Mouse (Mus musculus) midbrain, postnatal 0 days (tissue): Measurements from ENCODE around the gene Wdr43. TPM values are rescaled to one million over a fixed set of nuclear protein-coding genes. Genes with fewer than 3 reads are reported as not detected.

Source experiments
- ATAC-seq: fragments of 200-750 bp; cut with Nextera tagmentation; 2 replicates; pipeline ENCODE4 v1.8.0; 2017; ENCODE audit warnings: moderate number of reproducible peaks, mild to moderate bottlenecking, moderate TSS enrichment, moderate library complexity; ENCODE audit not compliant: low FRiP score
- DNase-seq: peaks from one replicate; pipeline ENCODE4 v3.0.0-alpha.2; 2015; ENCODE audit warnings: low spot score
- H3K27ac ChIP-seq: fragments of 300-500 bp; sonication (generic); 2 replicates; pipeline ENCODE4 v1.5.1; 2014; ENCODE audit warnings: low read depth, mild to moderate bottlenecking, low read length, mixed read lengths
- H3K27me3 ChIP-seq: fragments of 300-500 bp; sonication (generic); 2 replicates; pipeline ENCODE4 v1.6.1; 2014; ENCODE audit warnings: low read length, control low read depth, mixed read lengths; ENCODE audit not compliant: insufficient read depth
- H3K36me3 ChIP-seq: fragments of 300-500 bp; sonication (generic); 2 replicates; pipeline ENCODE4 v1.6.1; 2014; ENCODE audit warnings: low read length, control low read depth, mixed read lengths; ENCODE audit not compliant: insufficient read depth
- H3K4me1 ChIP-seq: fragments of 300-500 bp; sonication (generic); 2 replicates; pipeline ENCODE4 v1.6.1; 2014; ENCODE audit warnings: mild to moderate bottlenecking, control low read depth, antibody characterized with exemption, low read length, mixed read lengths; ENCODE audit not compliant: insufficient read depth
- H3K4me2 ChIP-seq: fragments of 300-500 bp; sonication (generic); 2 replicates; pipeline ENCODE4 v1.6.1; 2014; ENCODE audit warnings: low read depth, mild to moderate bottlenecking, low read length, mixed read lengths; ENCODE audit not compliant: poor library complexity, severe bottlenecking
- H3K4me3 ChIP-seq: fragments of 300-500 bp; sonication (generic); 2 replicates; pipeline ENCODE4 v1.5.1; 2014; ENCODE audit warnings: low read depth, mild to moderate bottlenecking, low read length, moderate library complexity
- H3K9ac ChIP-seq: fragments of 300-500 bp; sonication (generic); replicated peaks from 2 replicates; pipeline ENCODE4 v1.6.1; 2014; ENCODE audit warnings: mild to moderate bottlenecking, low read length, moderate library complexity, mixed read lengths; ENCODE audit not compliant: poor library complexity, severe bottlenecking
- H3K9me3 ChIP-seq: fragments of 300-500 bp; sonication (generic); 2 replicates; pipeline ENCODE4 v1.6.1; 2016; ENCODE audit warnings: low read length, control low read depth
- CTCF ChIP-seq: IDR thresholded peaks from 2 replicates; pipeline ENCODE4 v1.5.1; 2016; ENCODE audit warnings: antibody characterized with exemption, mild to moderate bottlenecking
- WGBS: fragments of 180-500 bp; shearing (Covaris S2); extraction: QIAGEN DNeasy Blood & Tissue Kit; methylation state at CpG from one replicate; pipeline ENCODE4 v1.1.7; 2014; 5-methylcytosine and 5-hydroxymethylcytosine counted together
- polyA plus RNA-seq: library from polyadenylated mRNA; unstranded; fragments of >200 nt; fragmentation: Nextera tagmentation; extraction: Ambion mirVana; gene quantifications from 2 replicates; pipeline ENCODE4 v1.2.1, GENCODE M21; 2015
- total RNA-seq: library from RNA; depleted of rRNA; stranded (reverse); fragments of >200 nt; gene quantifications from 2 replicates; pipeline ENCODE4 v1.2.3, GENCODE M21; 2014

Gene Wdr43
- total and polyA plus RNA-seq, 2 experiments from 2014 or later: 36.5 to 87.3 TPM

DNA sequence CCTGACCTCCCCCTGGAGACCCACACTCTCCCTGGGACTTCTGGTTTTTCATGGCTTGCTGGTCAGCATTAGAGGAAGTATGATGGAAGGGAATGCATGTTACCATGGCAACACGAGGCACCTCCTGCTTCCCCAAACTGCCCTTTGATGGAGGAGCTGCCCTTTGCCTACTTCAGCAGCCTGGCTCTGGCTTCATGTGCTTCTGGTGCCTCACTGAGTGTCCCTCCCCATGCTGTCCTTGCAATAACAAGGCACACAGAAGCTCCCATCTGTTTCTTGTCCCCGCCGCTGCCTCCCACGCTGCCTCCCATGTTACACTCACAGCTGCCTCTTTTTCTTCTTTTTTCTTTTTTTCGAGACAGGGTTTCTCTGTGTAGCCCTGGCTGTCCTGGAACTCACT lies 77.6 kb downstream of the Wdr43 start:
- no peak for TF ChIP-seq CTCF
- Histone ChIP-seq H3K9ac (no peak overlapping the region), H3K4me1 (peaks cover 3% of the 10 kb centered on the region; the same call in 1 of the 2 replicates), H3K27me3 (no peaks in the 10 kb centered on the region), H3K9me3 (peaks cover 7% of the 10 kb centered on the region; the same call in 1 of the 2 replicates), H3K4me3 (no peak overlapping the region), H3K27ac (no peak overlapping the region), H3K4me2 (no peak overlapping the region), H3K36me3 (no peaks in the 10 kb centered on the region)
- WGBS: 42% methylated on average over 5 of the region's 5 CpGs
- ATAC-seq (no peak), DNase-seq (peak; percentile 38)

DNA sequence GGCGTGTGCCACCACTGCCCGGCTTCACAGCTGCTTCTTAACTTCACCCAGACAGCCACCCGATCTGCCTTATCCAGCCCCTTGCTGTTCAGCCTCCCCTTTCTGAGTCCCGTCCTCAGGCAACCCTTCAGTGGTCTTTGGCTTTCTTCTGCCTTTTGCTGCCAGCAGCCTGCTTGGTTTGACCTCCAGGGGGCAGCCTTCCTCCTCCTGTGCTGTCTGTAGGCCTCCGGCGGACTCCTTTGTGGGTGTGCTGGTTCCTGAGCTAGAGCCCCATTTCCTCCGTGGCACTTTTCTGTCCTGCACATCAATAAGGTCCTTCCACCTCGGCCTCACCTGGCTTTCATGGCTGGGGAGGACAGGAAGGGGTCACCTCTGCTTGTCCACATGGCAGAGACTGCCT lies 78.1 kb downstream of the Wdr43 start:
- H3K27ac ChIP-seq: no peak overlapping the region
- H3K36me3 ChIP-seq: no peaks in the 10 kb centered on the region
- no peak for ATAC-seq
- H3K4me3 ChIP-seq: no peak overlapping the region
- H3K9ac ChIP-seq: no peak overlapping the region
- peak; percentile 41 for TF ChIP-seq CTCF
- peaks cover 3% of the 10 kb centered on the region; the same call in 1 of the 2 replicates for H3K9me3 ChIP-seq
- no peak overlapping the region for H3K4me2 ChIP-seq
- DNase-seq: no peak
- peaks cover 3% of the 10 kb centered on the region; the same call in 1 of the 2 replicates for H3K4me1 ChIP-seq
- 54% methylated on average over 8 of the region's 8 CpGs for WGBS
- no peaks in the 10 kb centered on the region for H3K27me3 ChIP-seq

DNA sequence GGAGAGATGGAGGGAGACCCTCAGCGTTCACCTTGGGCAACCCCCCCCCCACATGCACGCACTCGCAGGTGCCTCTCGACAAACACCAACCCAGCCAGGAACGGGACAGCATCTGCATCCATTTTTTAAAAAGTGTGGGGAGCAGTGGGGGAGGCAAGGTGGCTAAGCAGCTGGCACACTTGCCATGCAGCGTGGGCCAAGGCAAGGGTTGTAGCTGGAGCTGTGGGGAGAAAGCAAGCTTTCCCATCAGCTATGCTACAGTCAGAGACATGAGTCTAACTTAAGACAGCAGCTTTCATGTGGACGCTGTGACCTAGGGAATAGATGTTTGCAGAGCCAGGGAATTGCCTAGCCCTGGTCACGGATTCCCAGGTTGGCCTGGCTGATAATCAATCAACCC lies 79.5 kb downstream of the Wdr43 start:
- H3K4me3 ChIP-seq: no peak overlapping the region
- DNase-seq (no peak), ATAC-seq (no peak)
- TF ChIP-seq CTCF: no peak
- 93% methylated on average over 8 of the region's 8 CpGs for WGBS
- no peak overlapping the region for H3K9ac ChIP-seq
- H3K27me3 ChIP-seq: no peaks in the 10 kb centered on the region
- 0 out of 2 replicates have a peak, but pooled peaks cover 3% of the 10 kb centered on the region for H3K9me3 ChIP-seq
- no peaks in the 10 kb centered on the region for H3K36me3 ChIP-seq
- no peak overlapping the region for H3K27ac ChIP-seq
- H3K4me2 ChIP-seq: no peak overlapping the region
- H3K4me1 ChIP-seq: peaks cover 3% of the 10 kb centered on the region; the same call in 1 of the 2 replicates

DNA sequence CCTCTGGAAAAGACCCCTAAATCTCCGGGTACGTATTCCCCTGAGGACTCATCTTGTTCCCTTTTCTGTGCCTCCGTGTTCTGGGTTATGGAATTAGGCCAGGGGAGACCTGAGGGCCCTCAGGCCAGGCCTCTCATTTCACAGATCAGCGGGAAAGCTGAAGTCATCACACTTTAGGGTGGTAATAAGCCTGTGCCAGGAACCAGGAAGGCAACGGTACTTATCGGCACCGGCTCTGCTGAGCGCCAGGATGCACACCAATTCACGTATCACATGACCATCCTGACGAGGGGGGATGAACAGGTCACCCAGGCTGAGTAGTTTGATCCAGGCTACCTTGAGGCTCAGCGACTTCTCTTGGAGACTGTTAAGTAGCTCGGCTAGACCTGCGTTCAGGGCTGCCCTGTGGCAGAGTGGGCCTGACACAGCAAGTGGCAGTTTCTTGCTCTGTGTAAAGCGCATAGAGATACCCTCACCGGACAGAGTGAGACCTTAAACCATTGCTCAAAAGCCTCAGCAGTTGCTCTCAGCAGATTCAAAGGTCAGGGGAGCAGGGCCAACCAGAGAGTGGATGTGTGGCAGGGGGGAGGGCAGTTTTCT lies 80.1 kb downstream of the Wdr43 start:
- H3K9me3 ChIP-seq: 0 out of 2 replicates have a peak, but pooled peaks cover 3% of the 10 kb centered on the region
- no peaks in the 10 kb centered on the region for H3K27me3 ChIP-seq
- DNase-seq (no peak), ATAC-seq (no peak)
- peaks cover 3% of the 10 kb centered on the region; the same call in 1 of the 2 replicates for H3K4me1 ChIP-seq
- no peaks in the 10 kb centered on the region for H3K36me3 ChIP-seq
- no peak overlapping the region for H3K9ac ChIP-seq
- H3K4me2 ChIP-seq: no peak overlapping the region
- H3K27ac ChIP-seq: no peak overlapping the region
- TF ChIP-seq CTCF: no peak
- WGBS: 81% methylated on average over 15 of the region's 15 CpGs
- H3K4me3 ChIP-seq: no peak overlapping the region

DNA sequence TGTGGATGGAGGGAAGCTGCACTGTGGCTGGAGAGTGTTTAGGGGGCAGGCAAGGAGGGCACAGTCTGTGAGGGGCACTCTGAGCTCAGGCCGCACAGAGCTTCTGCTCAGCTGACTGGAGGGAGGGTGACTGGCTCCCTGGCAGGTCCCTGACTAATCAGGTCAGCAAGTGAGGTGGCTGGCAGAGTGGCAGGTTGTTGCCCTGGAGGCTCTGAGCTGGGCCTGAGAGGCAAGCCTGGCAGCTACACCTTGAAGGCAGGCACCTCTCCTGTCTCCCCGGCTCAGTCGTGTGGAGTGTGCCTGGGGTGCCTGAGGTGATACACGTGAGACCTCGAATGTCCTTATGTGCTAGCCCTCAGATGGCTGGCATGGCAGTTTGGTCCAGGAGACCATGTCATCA lies 80.7 kb downstream of the Wdr43 start:
- WGBS: 77% methylated on average over 5 of the region's 5 CpGs
- no peak overlapping the region for H3K4me2 ChIP-seq
- no peaks in the 10 kb centered on the region for H3K27me3 ChIP-seq
- DNase-seq: no peak
- H3K4me1 ChIP-seq: peaks cover 3% of the 10 kb centered on the region; the same call in 1 of the 2 replicates
- no peak overlapping the region for H3K4me3 ChIP-seq
- H3K9me3 ChIP-seq: 0 out of 2 replicates have a peak, but pooled peaks cover 3% of the 10 kb centered on the region
- H3K36me3 ChIP-seq: no peaks in the 10 kb centered on the region
- H3K27ac ChIP-seq: no peak overlapping the region
- no peak for TF ChIP-seq CTCF
- no peak overlapping the region for H3K9ac ChIP-seq
- ATAC-seq: no peak

DNA sequence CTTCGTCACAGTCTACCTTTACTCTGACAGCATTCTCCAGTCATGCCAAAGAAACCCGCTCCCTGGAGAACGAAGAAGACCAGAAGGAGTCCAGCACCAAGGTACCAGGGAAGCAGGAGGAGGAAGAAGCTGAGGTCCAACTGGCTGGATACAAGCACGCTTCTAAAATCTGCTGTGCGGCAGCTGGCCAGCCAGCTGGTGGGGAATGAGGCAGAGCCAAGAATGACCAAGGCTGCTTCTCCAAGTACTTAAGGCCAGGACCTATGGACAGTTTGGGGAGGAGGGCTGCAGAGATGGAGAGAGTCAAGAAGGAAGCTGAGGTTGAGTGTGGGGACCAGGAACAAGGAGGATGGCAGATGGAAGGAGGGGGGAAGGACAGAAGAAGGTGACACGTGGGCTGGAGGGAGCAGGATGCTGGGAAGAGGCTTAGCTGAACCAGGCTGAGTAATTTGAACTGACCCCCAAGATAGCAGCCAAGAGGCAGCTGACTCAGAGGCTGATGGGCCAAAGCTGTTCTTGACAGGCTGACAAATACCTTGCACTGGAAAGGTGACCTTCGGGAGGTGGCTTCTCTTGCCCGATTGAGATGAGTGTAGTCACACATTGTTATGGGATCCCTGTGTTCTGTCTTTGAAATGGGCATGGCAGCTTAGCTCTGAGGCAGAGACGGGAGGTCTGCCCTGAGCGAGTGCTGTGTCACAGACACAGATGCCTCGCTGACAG lies 82.4 kb downstream of the Wdr43 start:
- 82% methylated on average over 11 of the region's 11 CpGs for WGBS
- ATAC-seq: no peak
- H3K9me3 ChIP-seq: 0 out of 2 replicates have a peak, but pooled peaks cover 3% of the 10 kb centered on the region

More for the DNA sequence above, 82.4 kb downstream of the Wdr43 start:
- Histone ChIP-seq H3K4me1 (peaks cover 3% of the 10 kb centered on the region; the same call in 1 of the 2 replicates), H3K4me3 (no peak overlapping the region), H3K36me3 (no peaks in the 10 kb centered on the region), H3K27me3 (no peaks in the 10 kb centered on the region), H3K27ac (no peak overlapping the region), H3K4me2 (no peak overlapping the region), H3K9ac (no peak overlapping the region)
- DNase-seq: no peak
- TF ChIP-seq CTCF: no peak
